Mouse (Mus musculus): Measurements from ENCODE around the gene Trappc11.

DNA sequence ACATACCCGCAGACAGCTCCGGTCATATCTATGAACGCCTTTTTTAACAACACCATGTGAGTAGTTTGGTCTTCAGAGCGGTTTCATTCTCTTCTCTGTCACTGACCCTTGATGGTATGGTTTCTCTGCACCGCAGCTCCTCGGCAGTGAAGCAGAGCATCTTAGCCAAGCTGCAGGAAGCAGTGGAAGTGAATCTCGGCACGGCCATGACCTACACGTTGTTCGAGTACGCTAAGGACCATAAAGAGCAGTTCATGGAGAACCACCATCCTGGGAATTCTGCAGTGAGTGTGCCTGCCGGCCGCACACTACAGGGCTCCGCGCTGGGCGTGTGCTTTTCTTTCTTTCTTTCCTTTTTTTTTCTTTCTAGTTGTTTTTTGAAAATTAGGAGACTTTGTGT lies 9.5 kb upstream of the Trappc11 start:
- no peak for TF ChIP-seq CTCF (IDR thresholded peaks at IDR 0.05; ENCODE audit: low read depth)
- TF ChIP-seq EP300 (IDR thresholded peaks at IDR 0.05; ENCODE audit: low read depth), result no peak
